22 mouse cellular contexts compared by ENCODE assay signal in the genomic region with DNA sequence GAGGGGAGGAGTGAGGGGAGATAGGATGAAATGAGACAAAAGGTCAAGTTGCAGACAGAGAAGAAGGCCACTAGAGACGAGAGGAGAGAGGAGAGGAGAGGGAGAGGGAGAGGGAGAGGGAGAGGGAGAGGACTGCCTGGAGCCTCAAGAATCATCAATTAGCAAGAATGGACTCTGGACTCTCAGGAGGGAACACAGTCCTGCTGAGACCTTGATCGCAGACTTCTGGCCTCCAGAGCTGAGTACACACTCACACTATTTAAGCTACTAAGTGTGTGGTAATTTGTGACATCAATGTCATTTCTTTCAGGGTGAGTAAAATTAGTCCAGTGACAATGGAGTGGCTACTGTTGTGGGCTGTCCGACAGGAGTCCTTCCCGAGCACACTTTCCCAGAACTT.
A peak's percentile ranks its signal among the peaks of the same experiment; 100 is the strongest.
DNase-seq lines count a peak whose midpoint lies in the region; ATAC-seq and TF ChIP-seq lines count a peak whose summit lies in the region.
"Had no signal": no experiment of that assay in that cellular context is flagged by ENCODE, and none has a peak within 500 bp of the region (broad histone marks: within the 10 kb centered on the region; RNA-seq: fewer than 3 reads in every experiment).

No protein-coding gene starts in this region.

- TF ChIP-seq CTCF in stomach, postnatal 0 days (IDR thresholded peaks at IDR 0.05; ENCODE audit: low read depth): no peak

- H3K4me1 ChIP-seq in kidney, embryonic 14.5 days (ENCODE audit: control insufficient read depth, insufficient read depth, low read length): peaks cover 8% of the 10 kb centered on the region
- peaks cover 9% of the 10 kb centered on the region for H3K4me1 ChIP-seq in intestine, embryonic 16.5 days (ENCODE audit: control insufficient read depth, insufficient read depth, low read length)
- no peaks in the 10 kb centered on the region for H3K4me1 ChIP-seq in stomach, postnatal 0 days (replicated peaks; ENCODE audit: control insufficient read depth, insufficient read depth)
- H3K4me1 ChIP-seq: embryonic facial prominence, embryonic 15.5 days; forebrain, embryonic 12.5 days had no signal

- H3K27ac ChIP-seq in kidney, embryonic 14.5 days (ENCODE audit: low read depth, low read length): no peak overlapping the region
- no peak overlapping the region for H3K27ac ChIP-seq in intestine, embryonic 16.5 days (ENCODE audit: low read length)
- H3K27ac ChIP-seq in stomach, postnatal 0 days (replicated peaks): no peak overlapping the region
- H3K27ac ChIP-seq: embryonic facial prominence, embryonic 13.5 days; embryonic facial prominence, embryonic 15.5 days; forebrain, embryonic 10.5 days; forebrain, embryonic 12.5 days had no signal

- no peak overlapping the region for H3K4me3 ChIP-seq in kidney, embryonic 14.5 days (ENCODE audit: low read length)
- no peak overlapping the region for H3K4me3 ChIP-seq in intestine, embryonic 16.5 days (ENCODE audit: low read length)
- H3K4me3 ChIP-seq in stomach, postnatal 0 days (ENCODE audit: low read depth, low read length): no peak overlapping the region
- H3K4me3 ChIP-seq: embryonic facial prominence, embryonic 13.5 days; embryonic facial prominence, embryonic 15.5 days; erythroblast, embryonic 14.5 days; forebrain, embryonic 10.5 days; forebrain, embryonic 12.5 days had no signal

- peak; percentile 24 for DNase-seq in kidney, adult 9 months
- no peak for DNase-seq in stomach, postnatal 0 days (ENCODE audit: low spot score)
- DNase-seq in frontal cortex, postnatal 36 days (ENCODE audit: low spot score in 2 of 2): no peak
- DNase-seq in heart, adult 9 months (ENCODE audit: low spot score in 2 of 2): no peak
- DNase-seq: adrenal gland, adult 2 months; adrenal gland, postnatal 10 days; adrenal gland, postnatal 25 days; cerebellum, adult 11 months; cerebellum, adult 18-20 months; cerebellum, adult 8-10 months; cerebellum, adult 9-11 months; cerebellum, postnatal 14 days; cerebellum, postnatal 36 days; embryo, embryonic 11 days had no signal

- no peak overlapping the region for H3K4me2 ChIP-seq in kidney, embryonic 14.5 days (replicated peaks; ENCODE audit: low read depth, low read length)
- no peak overlapping the region for H3K4me2 ChIP-seq in intestine, embryonic 16.5 days (ENCODE audit: low read depth, low read length)
- no peak overlapping the region for H3K4me2 ChIP-seq in stomach, postnatal 0 days (replicated peaks; ENCODE audit: low read depth)
- H3K4me2 ChIP-seq: embryonic facial prominence, embryonic 13.5 days; embryonic facial prominence, embryonic 15.5 days; forebrain, embryonic 12.5 days had no signal

- WGBS in kidney, embryonic 14.5 days: 85% methylated on average over 3 of the region's 4 CpGs
- 63% methylated on average over 3 of the region's 4 CpGs for WGBS in intestine, embryonic 16.5 days
- 81% methylated on average over 3 of the region's 4 CpGs for WGBS in stomach, postnatal 0 days

- no peaks in the 10 kb centered on the region for H3K27me3 ChIP-seq in kidney, embryonic 14.5 days (ENCODE audit: control insufficient read depth, insufficient read depth, low read length)
- H3K27me3 ChIP-seq in intestine, embryonic 16.5 days (replicated peaks; ENCODE audit: control insufficient read depth, insufficient read depth, low read length): no peaks in the 10 kb centered on the region
- no peaks in the 10 kb centered on the region for H3K27me3 ChIP-seq in stomach, postnatal 0 days (ENCODE audit: control insufficient read depth, insufficient read depth, low read length)
- H3K27me3 ChIP-seq: embryonic facial prominence, embryonic 13.5 days; embryonic facial prominence, embryonic 15.5 days; forebrain, embryonic 12.5 days had no signal

- ATAC-seq in kidney, embryonic 14.5 days (ENCODE audit: low FRiP score, low TSS enrichment): no peak
- ATAC-seq in intestine, embryonic 16.5 days: peak; percentile 70
- 0 out of 2 replicates have a peak, but pooled peaks have one; percentile 43 for ATAC-seq in stomach, postnatal 0 days (ENCODE audit: low FRiP score, low TSS enrichment)
- ATAC-seq: forebrain, embryonic 14.5 days had no signal

- H3K36me3 ChIP-seq in kidney, embryonic 14.5 days (ENCODE audit: control insufficient read depth, insufficient read depth, low read length): no peaks in the 10 kb centered on the region
- no peaks in the 10 kb centered on the region for H3K36me3 ChIP-seq in intestine, embryonic 16.5 days (ENCODE audit: control insufficient read depth, insufficient read depth, low read length)
- no peaks in the 10 kb centered on the region for H3K36me3 ChIP-seq in stomach, postnatal 0 days (ENCODE audit: control insufficient read depth, insufficient read depth, low read length)
- H3K36me3 ChIP-seq: embryonic facial prominence, embryonic 13.5 days; embryonic facial prominence, embryonic 15.5 days; forebrain, embryonic 10.5 days; forebrain, embryonic 12.5 days had no signal

- no peak for TF ChIP-seq EP300 in stomach, postnatal 0 days (optimal IDR thresholded peaks at IDR 0.05)

- H3K9me3 ChIP-seq in kidney, embryonic 14.5 days (ENCODE audit: control insufficient read depth, low read length): no peaks in the 10 kb centered on the region
- no peaks in the 10 kb centered on the region for H3K9me3 ChIP-seq in intestine, embryonic 16.5 days (ENCODE audit: control insufficient read depth, low read length)
- H3K9me3 ChIP-seq in stomach, postnatal 0 days (ENCODE audit: control insufficient read depth, low read length): no peaks in the 10 kb centered on the region
- H3K9me3 ChIP-seq: embryonic facial prominence, embryonic 13.5 days; embryonic facial prominence, embryonic 15.5 days; forebrain, embryonic 10.5 days; forebrain, embryonic 12.5 days had no signal

- H3K9ac ChIP-seq in kidney, embryonic 14.5 days (ENCODE audit: low read depth, low read length): no peak overlapping the region
- H3K9ac ChIP-seq in intestine, embryonic 16.5 days (ENCODE audit: low read depth, low read length): no peak overlapping the region
- H3K9ac ChIP-seq in stomach, postnatal 0 days (ENCODE audit: low read length): no peak overlapping the region
- H3K9ac ChIP-seq: embryonic facial prominence, embryonic 13.5 days; embryonic facial prominence, embryonic 15.5 days; forebrain, embryonic 12.5 days had no signal
